In the genomic region with DNA sequence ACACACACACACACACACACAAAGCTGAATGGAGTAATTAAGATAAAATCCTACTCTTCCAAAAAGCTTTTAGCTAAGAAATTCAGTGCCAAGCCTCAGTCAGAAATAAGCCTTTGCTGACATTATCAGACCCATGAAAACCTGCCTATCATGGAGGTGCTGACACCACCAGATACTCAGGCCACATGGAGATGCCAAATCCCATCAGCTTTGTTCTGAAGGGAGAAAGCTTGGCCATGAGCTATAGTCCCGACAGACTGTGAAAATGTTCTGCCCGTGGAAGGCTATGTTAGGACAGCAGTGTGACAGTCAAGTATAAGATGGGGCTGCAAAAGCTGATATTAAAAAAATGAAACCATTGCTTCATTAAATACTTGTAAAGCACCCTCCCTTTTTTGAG, we compare ENCODE assay signal across 9 mouse cellular contexts. TPM values are rescaled to one million over a fixed set of nuclear protein-coding genes. Genes with fewer than 3 reads are reported as not detected.
DNase-seq lines count a peak whose midpoint lies in the region; ATAC-seq and TF ChIP-seq lines count a peak whose summit lies in the region.
"Had no signal": no experiment of that assay in that cellular context is flagged by ENCODE, and none has a peak within 500 bp of the region (broad histone marks: within the 10 kb centered on the region; RNA-seq: fewer than 3 reads in every experiment).

No protein-coding gene starts in this region.

- H3K36me3 ChIP-seq in heart, postnatal 0 days (replicated peaks; ENCODE audit: control insufficient read depth, insufficient read depth, low read length), result no peaks in the 10 kb centered on the region
- H3K36me3 ChIP-seq in heart, adult 2 months (ENCODE audit: control insufficient read depth, insufficient read depth, low read length), result no peaks in the 10 kb centered on the region
- no peaks in the 10 kb centered on the region for H3K36me3 ChIP-seq in stomach, embryonic 15.5 days
- H3K36me3 ChIP-seq in stomach, postnatal 0 days (ENCODE audit: control insufficient read depth, insufficient read depth, low read length), result no peaks in the 10 kb centered on the region
- no peaks in the 10 kb centered on the region for H3K36me3 ChIP-seq in liver, embryonic 11.5 days (ENCODE audit: control insufficient read depth, insufficient read depth, low read length)

- intact Hi-C loops in heart, adult 2 months (cut with DNase I), result loop anchor here (2.0 kb wide), 1 partner anchor 21 kb away; no protein-coding TSS in a partner anchor
- intact Hi-C loops in left cerebral cortex, postnatal 36 days (cut with DNase I), result no loop called here

- 28% methylated on average over 2 of the region's 2 CpGs for WGBS in heart, postnatal 0 days
- 36% methylated on average over 2 of the region's 2 CpGs for WGBS in heart, adult 2 months
- 60% methylated on average over 2 of the region's 2 CpGs for WGBS in stomach, embryonic 15.5 days
- whole genome bisulfite sequencing in stomach, postnatal 0 days, result 47% methylated on average over 2 of the region's 2 CpGs
- WGBS in liver, embryonic 11.5 days, result 65% methylated on average over 2 of the region's 2 CpGs

- no peak for TF ChIP-seq POLR2A in heart, adult 2 months (IDR thresholded peaks at IDR 0.05; ENCODE audit: insufficient read depth, low read depth, low read length)

- H3K27me3 ChIP-seq in heart, postnatal 0 days (ENCODE audit: control insufficient read depth, insufficient read depth, low read length), result no peaks in the 10 kb centered on the region
- no peaks in the 10 kb centered on the region for H3K27me3 ChIP-seq in heart, adult 2 months (ENCODE audit: control insufficient read depth, insufficient read depth, low read length)
- H3K27me3 ChIP-seq in stomach, embryonic 15.5 days (replicated peaks), result no peaks in the 10 kb centered on the region
- H3K27me3 ChIP-seq in stomach, postnatal 0 days (ENCODE audit: control insufficient read depth, insufficient read depth, low read length), result no peaks in the 10 kb centered on the region
- H3K27me3 ChIP-seq in liver, embryonic 11.5 days (replicated peaks; ENCODE audit: control insufficient read depth, insufficient read depth, low read length), result no peaks in the 10 kb centered on the region

- no peak overlapping the region for H3K4me3 ChIP-seq in heart, postnatal 0 days (ENCODE audit: low read depth, low read length)
- no peak overlapping the region for H3K4me3 ChIP-seq in heart, adult 2 months
- no peak overlapping the region for H3K4me3 ChIP-seq in stomach, embryonic 15.5 days (replicated peaks)
- no peak overlapping the region for H3K4me3 ChIP-seq in stomach, postnatal 0 days (ENCODE audit: low read depth, low read length)
- H3K4me3 ChIP-seq in liver, embryonic 11.5 days (ENCODE audit: low read depth, low read length), result no peak overlapping the region

- peak; percentile 35 for DNase-seq in heart, postnatal 0 days (ENCODE audit: low spot score)
- no peak for DNase-seq in heart, adult 2 months
- no peak for DNase-seq in stomach, postnatal 0 days (ENCODE audit: low spot score)
- no peak for DNase-seq in liver, embryonic 11.5 days (ENCODE audit: low spot score)
- DNase-seq in left cerebral cortex, postnatal 36 days (ENCODE audit: low spot score in 2 of 2), result no peak
- no peak for DNase-seq in layer of hippocampus, adult 9-10 months (ENCODE audit: low spot score)
- DNase-seq: adrenal gland, postnatal 10 days; thymus, postnatal 4 days had no signal

- no peak overlapping the region for H3K4me2 ChIP-seq in heart, postnatal 0 days (ENCODE audit: low read depth, low read length)
- H3K4me2 ChIP-seq in stomach, embryonic 15.5 days, result no peak overlapping the region
- H3K4me2 ChIP-seq in stomach, postnatal 0 days (replicated peaks; ENCODE audit: low read depth), result no peak overlapping the region
- no peak overlapping the region for H3K4me2 ChIP-seq in liver, embryonic 11.5 days

- no peak for TF ChIP-seq CTCF in heart, postnatal 0 days (IDR thresholded peaks at IDR 0.05; ENCODE audit: low read depth)
- no peak for TF ChIP-seq CTCF in heart, adult 2 months (IDR thresholded peaks at IDR 0.05)
- no peak for TF ChIP-seq CTCF in stomach, postnatal 0 days (IDR thresholded peaks at IDR 0.05; ENCODE audit: low read depth)

- ATAC-seq in heart, postnatal 0 days (ENCODE audit: insufficient read depth, low read depth), result no peak
- no peak for ATAC-seq in stomach, embryonic 15.5 days (ENCODE audit: insufficient read depth, low FRiP score, low read depth)
- no peak for ATAC-seq in stomach, postnatal 0 days (ENCODE audit: low FRiP score, low TSS enrichment)
- ATAC-seq in liver, embryonic 11.5 days (replicated peaks; ENCODE audit: low FRiP score), result no peak

- no peaks in the 10 kb centered on the region for H3K79me2 ChIP-seq in heart, adult 2 months (replicated peaks; ENCODE audit: control insufficient read depth, insufficient read depth, low read length)

- peaks cover 32% of the 10 kb centered on the region for H3K4me1 ChIP-seq in heart, postnatal 0 days (ENCODE audit: control insufficient read depth, insufficient read depth)
- H3K4me1 ChIP-seq in heart, adult 2 months (ENCODE audit: control insufficient read depth, insufficient read depth, low read length), result peaks cover 7% of the 10 kb centered on the region
- H3K4me1 ChIP-seq in stomach, embryonic 15.5 days, result no peaks in the 10 kb centered on the region
- H3K4me1 ChIP-seq in stomach, postnatal 0 days (replicated peaks; ENCODE audit: control insufficient read depth, insufficient read depth), result no peaks in the 10 kb centered on the region
- peaks cover 36% of the 10 kb centered on the region for H3K4me1 ChIP-seq in liver, embryonic 11.5 days (replicated peaks; ENCODE audit: control insufficient read depth, insufficient read depth, low read length)

- H3K27ac ChIP-seq in heart, postnatal 0 days (ENCODE audit: low read depth), result no peak overlapping the region
- H3K27ac ChIP-seq in heart, adult 2 months, result no peak overlapping the region
- peak overlapping the region; percentile 67; the same call in 1 of the 2 replicates for H3K27ac ChIP-seq in stomach, embryonic 15.5 days
- no peak overlapping the region for H3K27ac ChIP-seq in stomach, postnatal 0 days (replicated peaks)
- H3K27ac ChIP-seq in liver, embryonic 11.5 days (ENCODE audit: low read depth, low read length), result 0 out of 2 replicates have a peak overlapping the region, but pooled peaks have one; percentile 26

- H3K9ac ChIP-seq in heart, postnatal 0 days (replicated peaks; ENCODE audit: low read depth, low read length), result no peak overlapping the region
- no peak overlapping the region for H3K9ac ChIP-seq in heart, adult 2 months (ENCODE audit: low read depth, low read length)
- H3K9ac ChIP-seq in stomach, embryonic 15.5 days, result no peak overlapping the region
- H3K9ac ChIP-seq in stomach, postnatal 0 days (ENCODE audit: low read length), result no peak overlapping the region
- H3K9ac ChIP-seq in liver, embryonic 11.5 days (ENCODE audit: low read depth, low read length), result peak overlapping the region; percentile 15; the same call in 1 of the 2 replicates

- H3K9me3 ChIP-seq in heart, postnatal 0 days (replicated peaks; ENCODE audit: control insufficient read depth, low read length), result no peaks in the 10 kb centered on the region
- no peaks in the 10 kb centered on the region for H3K9me3 ChIP-seq in stomach, embryonic 15.5 days
- no peaks in the 10 kb centered on the region for H3K9me3 ChIP-seq in stomach, postnatal 0 days (ENCODE audit: control insufficient read depth, low read length)
- no peaks in the 10 kb centered on the region for H3K9me3 ChIP-seq in liver, embryonic 11.5 days (ENCODE audit: control insufficient read depth, low read length)

- no peak for TF ChIP-seq EP300 in heart, postnatal 0 days (IDR thresholded peaks at IDR 0.05; ENCODE audit: low read depth)
- TF ChIP-seq EP300 in heart, adult 2 months (IDR thresholded peaks at IDR 0.05; ENCODE audit: insufficient read depth, low read depth, low read length), result no peak
- no peak for TF ChIP-seq EP300 in stomach, postnatal 0 days (optimal IDR thresholded peaks at IDR 0.05)

RNA-seq across cellular contexts. Expression of gene Lpcat1, which starts 19.5 kb away (rescaled TPM):
- 22.2 and 36.3 TPM in 2 replicates for total RNA-seq in heart, postnatal 0 days (2014; rRNA removed; ENCODE audit: low replicate concordance)
- polyA plus RNA-seq in heart, postnatal 0 days (2015; fragmentation: Nextera tagmentation; extraction: Ambion mirVana), result 7.7 and 7.8 TPM in 2 replicates
- total RNA-seq in heart, adult 2 months (2021), result 10 to 100 TPM in 1 of 2 experiments, 1 to 10 TPM in 1; 7.5 to 13.1 TPM
- polyA plus RNA-seq in heart, adult 2 months (2012; rRNA removed), result 11.1 and 17.1 TPM in 2 replicates
- 26.8 and 33.6 TPM in 2 replicates for polyA plus RNA-seq in stomach, embryonic 15.5 days (2015; fragmentation: Nextera tagmentation; extraction: Ambion mirVana)
- 8.5 and 8.6 TPM in 2 replicates for polyA plus RNA-seq in stomach, postnatal 0 days (2015; fragmentation: Nextera tagmentation; extraction: Ambion mirVana)
- 81.9 and 84.0 TPM in 2 replicates for polyA plus RNA-seq in liver, embryonic 11.5 days (2014; fragmentation: Nextera tagmentation; extraction: Ambion mirVana)
- 10 to 100 TPM; 45.9 to 48.9 TPM for total RNA-seq in left cerebral cortex, postnatal 36 days (2021)

Comparison
In these comparisons a context has a peak if more than half of its experiments do, and no peak if none do; other contexts are left out.
1. H3K27ac ChIP-seq: peak in stomach, embryonic 15.5 days (single experiment) and liver, embryonic 11.5 days (single experiment); none in heart, postnatal 0 days (single experiment), heart, adult 2 months (single experiment) and stomach, postnatal 0 days (single experiment).